Mouse (Mus musculus) forebrain, embryonic 13.5 days (tissue): ENCODE measurements at regions not wholly inside any gene's neighbourhood (a gene's known extent, or its start where the extent isn't known, plus 50 kb on each side); places are given as distances from the start of the nearest gene placed in this dataset.

Experiments used
- ATAC-seq: fragments of 200-750 bp; cut with Nextera tagmentation; 2 replicates; pipeline ENCODE4 v1.8.0; 2017
- H3K27ac ChIP-seq: fragments of 300-500 bp; sonication (generic); 2 replicates; pipeline ENCODE4 v1.5.1; 2015; ENCODE audit warnings: inconsistent platforms, mild to moderate bottlenecking, moderate library complexity
- H3K27me3 ChIP-seq: fragments of 300-500 bp; sonication (generic); 2 replicates; pipeline ENCODE4 v1.6.1; 2015; ENCODE audit warnings: mild to moderate bottlenecking, inconsistent platforms
- H3K36me3 ChIP-seq: fragments of 300-500 bp; sonication (generic); 2 replicates; pipeline ENCODE4 v1.6.1; 2015; ENCODE audit warnings: mild to moderate bottlenecking, inconsistent platforms; ENCODE audit not compliant: poor library complexity, severe bottlenecking
- H3K4me1 ChIP-seq: fragments of 300-500 bp; sonication (generic); 2 replicates; pipeline ENCODE4 v1.6.1; 2015; ENCODE audit warnings: inconsistent platforms
- H3K4me2 ChIP-seq: fragments of 300-500 bp; sonication (generic); 2 replicates; pipeline ENCODE4 v1.6.1; 2015; ENCODE audit warnings: inconsistent platforms, mild to moderate bottlenecking, moderate library complexity
- H3K4me3 ChIP-seq: fragments of 300-500 bp; sonication (generic); 2 replicates; pipeline ENCODE4 v1.5.1; 2015; ENCODE audit warnings: mild to moderate bottlenecking, inconsistent platforms
- H3K9ac ChIP-seq: fragments of 300-500 bp; sonication (generic); 2 replicates; pipeline ENCODE4 v1.6.1; 2015; ENCODE audit warnings: mild to moderate bottlenecking, inconsistent platforms
- H3K9me3 ChIP-seq: fragments of 300-500 bp; sonication (generic); replicated peaks from 2 replicates; pipeline ENCODE4 v1.6.1; 2016; ENCODE audit warnings: inconsistent platforms
- WGBS: fragments of 180-500 bp; shearing (Covaris S2); methylation state at CpG from one replicate; pipeline ENCODE4 v1.1.7; 2015; 5-methylcytosine and 5-hydroxymethylcytosine counted together

GRCm38 (mm10) chr2:129883417-129883816 lies 83.1 kb downstream of the Stk35 start:
- WGBS = 40% methylated on average over 6 of the region's 6 CpGs
- Histone ChIP-seq H3K36me3 (no peaks in the 10 kb centered on the region), H3K4me1 (no peaks in the 10 kb centered on the region), H3K9ac (no peak overlapping the region), H3K4me2 (no peak overlapping the region), H3K9me3 (no peaks in the 10 kb centered on the region), H3K4me3 (no peak overlapping the region), H3K27me3 (no peaks in the 10 kb centered on the region), H3K27ac (no peak overlapping the region)
- no peak for ATAC-seq

- no peak for ATAC-seq
Observed at GRCm38 (mm10) chr2:129884316-129884715, 84.0 kb downstream of the Stk35 start.

GRCm38 (mm10) chr2:129885536-129885935 lies 85.2 kb downstream of the Stk35 start:
- Histone ChIP-seq H3K27ac (no peak overlapping the region), H3K4me2 (no peak overlapping the region), H3K9me3 (no peaks in the 10 kb centered on the region), H3K4me1 (no peaks in the 10 kb centered on the region), H3K9ac (no peak overlapping the region), H3K27me3 (no peaks in the 10 kb centered on the region), H3K36me3 (no peaks in the 10 kb centered on the region), H3K4me3 (no peak overlapping the region)
- WGBS = 94% methylated on average over 7 of the region's 7 CpGs
- no peak for ATAC-seq

More at GRCm38 (mm10) chr2:129884316-129884715, 84.0 kb downstream of the Stk35 start:
- Histone ChIP-seq H3K4me3 (no peak overlapping the region), H3K27ac (no peak overlapping the region), H3K4me1 (no peaks in the 10 kb centered on the region), H3K4me2 (no peak overlapping the region), H3K9me3 (no peaks in the 10 kb centered on the region), H3K36me3 (no peaks in the 10 kb centered on the region), H3K9ac (no peak overlapping the region), H3K27me3 (no peaks in the 10 kb centered on the region)
- 77% methylated on average over 3 of the region's 3 CpGs for WGBS

DNA sequence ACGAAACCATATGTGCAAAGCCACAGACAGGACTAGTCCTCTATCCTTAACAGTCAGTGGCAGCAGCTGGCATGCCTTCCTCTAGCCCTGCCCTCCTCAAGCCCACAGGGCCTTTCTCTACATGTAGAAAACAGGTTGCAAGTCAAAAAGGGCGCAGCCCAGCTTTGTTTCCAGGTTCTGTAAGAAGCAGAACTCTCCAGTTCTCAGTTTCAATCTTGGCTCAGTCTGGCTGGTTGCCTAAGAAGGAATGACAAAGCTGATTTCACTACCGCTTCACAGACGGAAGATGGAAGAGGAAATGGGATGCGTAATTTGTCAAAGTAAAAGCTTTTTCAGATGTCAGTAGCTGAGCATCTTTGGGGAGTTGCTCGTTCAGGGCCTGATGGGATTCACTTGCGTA lies 92.9 kb downstream of the Stk35 start:
- Histone ChIP-seq H3K4me3 (no peak overlapping the region), H3K9ac (no peak overlapping the region), H3K36me3 (no peaks in the 10 kb centered on the region), H3K4me2 (no peak overlapping the region), H3K27me3 (no peaks in the 10 kb centered on the region), H3K27ac (no peak overlapping the region), H3K9me3 (no peaks in the 10 kb centered on the region), H3K4me1 (0 out of 2 replicates have a peak, but pooled peaks cover 7% of the 10 kb centered on the region)
- WGBS = 81% methylated on average over 7 of the region's 7 CpGs
- ATAC-seq = no peak

- whole genome bisulfite sequencing = 89% methylated on average over 5 of the region's 5 CpGs
- H3K27me3 ChIP-seq = no peaks in the 10 kb centered on the region
- ATAC-seq = no peak
- H3K9ac ChIP-seq = no peak overlapping the region
- H3K4me3 ChIP-seq = no peak overlapping the region
- 0 out of 2 replicates have a peak, but pooled peaks cover 7% of the 10 kb centered on the region for H3K4me1 ChIP-seq
- H3K4me2 ChIP-seq = no peak overlapping the region
- no peaks in the 10 kb centered on the region for H3K9me3 ChIP-seq
- no peaks in the 10 kb centered on the region for H3K36me3 ChIP-seq
- H3K27ac ChIP-seq = no peak overlapping the region
Observed at GRCm38 (mm10) chr2:129893832-129894231, 93.5 kb downstream of the Stk35 start.

- H3K36me3 ChIP-seq = no peaks in the 10 kb centered on the region
- H3K9me3 ChIP-seq = no peaks in the 10 kb centered on the region
- no peak overlapping the region for H3K9ac ChIP-seq
- H3K4me1 ChIP-seq = 0 out of 2 replicates have a peak, but pooled peaks cover 7% of the 10 kb centered on the region
- H3K27ac ChIP-seq = no peak overlapping the region
- no peak for ATAC-seq
- no peaks in the 10 kb centered on the region for H3K27me3 ChIP-seq
- no peak overlapping the region for H3K4me3 ChIP-seq
- no peak overlapping the region for H3K4me2 ChIP-seq
- 54% methylated on average over 8 of the region's 8 CpGs for WGBS
Observed at GRCm38 (mm10) chr2:129894906-129895305, 94.6 kb downstream of the Stk35 start.

DNA sequence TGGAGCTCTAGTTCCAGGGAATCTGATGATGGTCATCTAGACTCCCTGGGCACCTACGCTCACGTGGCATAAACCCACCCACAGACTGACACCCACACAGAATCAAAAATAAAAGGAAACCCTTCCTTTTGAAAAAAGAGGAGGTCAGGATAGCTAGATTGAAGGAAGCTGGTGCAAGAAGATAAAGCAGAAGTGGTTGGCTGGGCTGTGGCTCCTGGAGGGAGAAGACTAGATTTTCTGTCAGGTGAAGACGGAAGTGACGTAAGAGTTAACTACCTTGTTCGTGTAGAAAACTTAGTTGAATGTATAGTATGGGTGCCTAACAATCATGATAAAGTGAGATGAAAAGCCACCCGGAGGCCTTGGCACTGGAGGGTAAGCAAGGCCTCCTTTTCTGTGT lies 95.1 kb downstream of the Stk35 start:
- no peak for ATAC-seq
- no peaks in the 10 kb centered on the region for H3K9me3 ChIP-seq

GRCm38 (mm10) chr2:129896696-129897095 lies 96.4 kb downstream of the Stk35 start:
- H3K36me3 ChIP-seq = no peaks in the 10 kb centered on the region
- no peak for ATAC-seq
- H3K4me2 ChIP-seq = no peak overlapping the region
- H3K9me3 ChIP-seq = no peaks in the 10 kb centered on the region
- 0 out of 2 replicates have a peak, but pooled peaks cover 7% of the 10 kb centered on the region for H3K4me1 ChIP-seq
- no peaks in the 10 kb centered on the region for H3K27me3 ChIP-seq
- no peak overlapping the region for H3K27ac ChIP-seq
- no peak overlapping the region for H3K4me3 ChIP-seq
- 73% methylated on average over 4 of the region's 4 CpGs for WGBS
- no peak overlapping the region for H3K9ac ChIP-seq

More for the DNA sequence above, 95.1 kb downstream of the Stk35 start:
- Histone ChIP-seq H3K4me1 (0 out of 2 replicates have a peak, but pooled peaks cover 7% of the 10 kb centered on the region), H3K4me2 (no peak overlapping the region), H3K27ac (no peak overlapping the region), H3K9ac (no peak overlapping the region), H3K36me3 (no peaks in the 10 kb centered on the region), H3K27me3 (no peaks in the 10 kb centered on the region), H3K4me3 (no peak overlapping the region)
- whole genome bisulfite sequencing = 93% methylated on average over 6 of the region's 6 CpGs

DNA sequence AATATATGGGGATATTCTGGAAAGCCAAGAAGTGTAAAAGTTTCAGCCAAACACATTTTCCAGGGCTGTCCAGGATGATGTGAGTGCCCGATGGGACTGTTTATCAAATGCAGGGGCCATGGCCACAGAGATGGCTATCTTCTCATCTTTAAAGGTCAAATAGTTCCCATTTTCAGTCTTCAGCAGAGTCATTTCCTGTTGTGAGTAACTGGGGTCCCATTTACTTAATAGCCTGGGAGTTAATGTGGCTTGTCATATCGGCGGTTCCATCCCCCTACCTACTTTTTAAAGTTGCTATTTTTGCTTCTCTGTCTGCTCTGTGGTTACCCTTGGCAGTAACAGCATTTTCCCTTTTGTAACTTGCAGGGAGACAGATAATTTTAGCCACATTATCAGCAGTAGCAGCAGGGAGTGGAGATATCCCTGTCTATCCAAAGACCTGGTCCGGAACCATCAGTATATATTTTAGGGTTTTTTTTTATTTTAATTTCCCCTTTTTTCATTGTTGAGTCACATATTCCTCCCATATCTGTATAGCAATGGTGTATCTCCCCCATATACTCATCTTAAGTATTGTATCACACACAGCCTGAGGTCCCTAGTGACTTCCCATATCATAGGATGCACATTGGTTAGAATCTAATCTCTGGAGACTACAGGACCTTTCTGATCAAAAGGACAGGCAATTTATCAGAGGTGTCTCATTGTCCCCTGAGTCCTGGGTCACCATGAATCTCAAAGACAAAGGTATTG lies 103.2 kb downstream of the Stk35 start:
- Histone ChIP-seq H3K4me1 (peaks cover 1% of the 10 kb centered on the region), H3K4me3 (no peak overlapping the region), H3K36me3 (no peaks in the 10 kb centered on the region), H3K27me3 (no peaks in the 10 kb centered on the region; the same call in 1 of the 2 replicates), H3K9ac (no peak overlapping the region), H3K27ac (no peak overlapping the region), H3K4me2 (no peak overlapping the region), H3K9me3 (no peaks in the 10 kb centered on the region)
- ATAC-seq = no peak
- 82% methylated on average over 4 of the region's 4 CpGs for WGBS

GRCm38 (mm10) chr2:129904753-129905152 lies 104.4 kb downstream of the Stk35 start:
- H3K4me1 ChIP-seq = peaks cover 13% of the 10 kb centered on the region
- no peak for ATAC-seq
- no peak overlapping the region for H3K4me3 ChIP-seq
- H3K27me3 ChIP-seq = no peaks in the 10 kb centered on the region; the same call in 1 of the 2 replicates
- H3K9me3 ChIP-seq = no peaks in the 10 kb centered on the region
- no peaks in the 10 kb centered on the region for H3K36me3 ChIP-seq
- no peak overlapping the region for H3K9ac ChIP-seq
- H3K27ac ChIP-seq = no peak overlapping the region
- no peak overlapping the region for H3K4me2 ChIP-seq
- WGBS = 41% methylated on average over 7 of the region's 7 CpGs

DNA sequence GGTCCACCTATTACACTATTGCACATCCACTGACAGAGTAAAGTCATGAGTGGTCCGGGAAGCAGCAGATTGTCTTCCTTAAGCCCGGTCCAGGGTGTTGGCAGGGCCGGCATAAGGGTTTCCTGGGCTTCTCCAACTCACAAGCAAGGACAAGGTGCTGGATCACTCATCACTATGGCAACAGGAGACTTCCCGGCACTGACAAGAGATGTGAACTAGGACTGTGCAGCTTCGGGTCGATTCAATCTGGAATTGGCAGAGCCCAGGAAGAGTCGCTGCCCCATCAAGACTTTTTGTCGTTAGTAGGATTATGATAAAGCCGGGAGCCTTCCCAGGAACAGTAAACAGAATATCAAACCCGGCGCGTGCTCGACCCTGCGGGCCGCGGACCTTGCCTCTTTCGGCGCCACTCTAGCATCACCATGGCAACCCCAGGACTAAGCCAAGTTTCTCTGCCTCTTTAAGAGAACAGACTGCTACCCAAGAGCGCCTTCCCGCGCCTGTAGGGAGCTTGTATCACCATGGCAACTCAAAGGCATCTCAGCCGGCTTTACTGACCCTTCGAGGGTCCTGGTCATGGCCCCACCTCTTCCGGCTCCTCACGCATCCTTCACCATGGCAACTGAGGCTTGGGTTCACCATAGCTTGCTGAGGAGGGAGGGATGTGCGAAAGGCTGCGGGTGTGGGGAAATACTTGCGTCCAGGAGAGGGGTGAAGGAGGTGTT lies 103.3 kb upstream of the Tgm3 start:
- Histone ChIP-seq H3K4me3 (peak overlapping the region; percentile 49), H3K27ac (peak overlapping the region; percentile 67), H3K27me3 (no peaks in the 10 kb centered on the region; the same call in 1 of the 2 replicates), H3K4me1 (peaks cover 15% of the 10 kb centered on the region), H3K9me3 (no peaks in the 10 kb centered on the region), H3K9ac (peak overlapping the region; percentile 66), H3K4me2 (peak overlapping the region; percentile 70), H3K36me3 (no peaks in the 10 kb centered on the region)
- 1% methylated on average over 28 of the region's 28 CpGs for WGBS
- ATAC-seq = peak; percentile 96

GRCm38 (mm10) chr2:129911203-129911921 lies 100.8 kb upstream of the Tgm3 start:
- no peak overlapping the region for H3K9ac ChIP-seq
- H3K36me3 ChIP-seq = no peaks in the 10 kb centered on the region
- H3K27me3 ChIP-seq = no peaks in the 10 kb centered on the region
- H3K4me2 ChIP-seq = no peak overlapping the region
- peaks cover 15% of the 10 kb centered on the region for H3K4me1 ChIP-seq
- H3K9me3 ChIP-seq = no peaks in the 10 kb centered on the region
- no peak overlapping the region for H3K4me3 ChIP-seq
- H3K27ac ChIP-seq = no peak overlapping the region
- 64% methylated on average over 19 of the region's 19 CpGs for WGBS
- no peak for ATAC-seq
